ENCODE assay signal across 31 mouse cellular contexts in the genomic region with DNA sequence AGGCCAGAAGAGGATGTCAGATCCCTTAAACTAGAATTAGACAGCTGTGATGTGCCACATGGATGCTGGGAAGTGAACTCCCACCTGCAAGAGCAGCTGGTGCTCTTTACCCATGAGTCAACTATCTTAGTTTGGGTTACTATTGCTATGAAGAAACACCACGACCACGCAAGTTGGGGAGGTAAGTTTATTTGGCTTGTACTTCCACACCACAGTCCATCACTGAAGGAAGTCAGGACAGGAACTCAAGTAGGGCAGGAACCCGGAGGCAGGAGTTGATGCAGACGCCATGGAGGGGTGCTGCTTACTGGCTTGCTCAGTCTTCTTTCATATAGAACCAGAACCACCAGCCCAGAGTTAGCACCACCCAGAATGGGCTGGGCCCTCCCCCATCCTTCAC. TPM values are rescaled to one million over a fixed set of nuclear protein-coding genes. Genes with fewer than 3 reads are reported as not detected.
DNase-seq lines count a peak whose midpoint lies in the region; ATAC-seq and TF ChIP-seq lines count a peak whose summit lies in the region.
"Had no signal": no experiment of that assay in that cellular context is flagged by ENCODE, and none has a peak within 500 bp of the region (broad histone marks: within the 10 kb centered on the region; RNA-seq: fewer than 3 reads in every experiment).

No protein-coding gene starts in this region.

- no peak for TF ChIP-seq CTCF in CH12.LX (conservative IDR thresholded peaks at IDR 0.05 in 1 of 2, IDR thresholded peaks at IDR 0.05 in 1 of 2; ENCODE audit: low read depth in 2 of 2, low read length in 2 of 2)

- no peaks in the 10 kb centered on the region for H3K9me3 ChIP-seq in CH12.LX (replicated peaks; ENCODE audit: low read length)
- H3K9me3 ChIP-seq: forebrain, embryonic 10.5 days; forebrain, embryonic 13.5 days; hindbrain, embryonic 13.5 days; intestine, embryonic 15.5 days had no signal

- dilution Hi-C loops in CH12.LX (cut with MboI; ENCODE audit: extremely low pct_ligation_motif_present, extremely low pct_unique_long_range_greater_than_20kb, low sequenced_read_pairs): no loop called here

- DNase-seq in CH12.LX (ENCODE audit: extremely low read depth): no peak
- DNase-seq in R1 (ENCODE audit: low read depth, low spot score): peak; percentile 18
- no peak for DNase-seq in B cell, adult 2 months
- no peak for DNase-seq in kidney, postnatal 10 days
- DNase-seq in embryo, embryonic 11 days: no peak
- DNase-seq: adrenal gland, adult 8-10 months; adrenal gland, postnatal 25 days; cerebellum, adult 11-12 months; cerebellum, adult 8-10 months; cerebellum, postnatal 10 days; cerebellum, postnatal 36 days; gastrocnemius, postnatal 10 days; gastrocnemius, postnatal 36 days; heart, adult 11 months had no signal

- in situ Hi-C loops in CH12.LX (cut with MboI; ENCODE audit: low pct_ligation_motif_present, low pct_unique_long_range_greater_than_20kb, low sequenced_read_pairs): no loop called here

- peak; percentile 22; the same call in 1 of the 2 replicates for TF ChIP-seq POLR2A in CH12.LX (IDR thresholded peaks at IDR 0.05; ENCODE audit: low read depth, low read length)

- H3K79me2 ChIP-seq in CH12.LX (replicated peaks; ENCODE audit: control insufficient read depth, extremely low read depth, insufficient read depth, poor library complexity, severe bottlenecking): no peaks in the 10 kb centered on the region

- H3K27me3 ChIP-seq in CH12.LX (replicated peaks): peaks cover 5% of the 10 kb centered on the region
- H3K27me3 ChIP-seq: forebrain, embryonic 13.5 days; hindbrain, embryonic 13.5 days; intestine, embryonic 15.5 days had no signal

- no peak overlapping the region for H3K4me2 ChIP-seq in CH12.LX (ENCODE audit: insufficient read depth, low read depth, poor library complexity, severe bottlenecking)
- H3K4me2 ChIP-seq: forebrain, embryonic 13.5 days; heart, embryonic 11.5 days; hindbrain, embryonic 13.5 days; intestine, embryonic 15.5 days had no signal

- 0 out of 2 replicates have a peak, but pooled peaks have one; percentile 4 for ATAC-seq in megakaryocyte progenitor cell, adult 5-6 weeks (replicated peaks; ENCODE audit: poor library complexity)
- ATAC-seq: forebrain, embryonic 13.5 days; forebrain, embryonic 16.5 days; hindbrain, embryonic 16.5 days; intestine, embryonic 15.5 days had no signal

- H3K4me1 ChIP-seq in CH12.LX (ENCODE audit: control insufficient read depth in 1 of 2, insufficient read depth in 2 of 2): peaks cover 3 to 39% of the 10 kb centered on the region in 2 experiments; a peak in 3 of 4 replicates

- H3K4me3 ChIP-seq in CH12.LX (replicated peaks in 1 of 3; ENCODE audit: low read depth in 2 of 3, low read length in 2 of 3, poor library complexity in 1 of 3): no peak overlapping the region
- H3K4me3 ChIP-seq: forebrain, embryonic 10.5 days; forebrain, embryonic 13.5 days; hindbrain, embryonic 13.5 days; intestine, embryonic 15.5 days had no signal

- no peak overlapping the region for H3K27ac ChIP-seq in CH12.LX (ENCODE audit: insufficient read depth, low read depth)
- H3K27ac ChIP-seq: forebrain, embryonic 10.5 days; forebrain, embryonic 13.5 days; hindbrain, embryonic 13.5 days; intestine, embryonic 15.5 days had no signal

- H3K9ac ChIP-seq in CH12.LX (ENCODE audit: insufficient read depth, low read depth): no peak overlapping the region
- H3K9ac ChIP-seq: forebrain, embryonic 13.5 days; hindbrain, embryonic 13.5 days; intestine, embryonic 15.5 days had no signal

- TF ChIP-seq EP300 in CH12.LX (IDR thresholded peaks at IDR 0.05; ENCODE audit: low read length): no peak

- no peak for TF ChIP-seq RAD21 in CH12.LX (IDR thresholded peaks at IDR 0.05; ENCODE audit: low read depth, low read length)

- peaks cover 35 to 42% of the 10 kb centered on the region in 2 experiments for H3K36me3 ChIP-seq in CH12.LX (replicated peaks in 1 of 2; ENCODE audit: control insufficient read depth in 1 of 2, insufficient read depth in 1 of 2, low read length in 1 of 2)

TF ChIP-seq in CH12.LX, 34 proteins besides CTCF, POLR2A, EP300 and RAD21:
- no peak; the same call in 1 of the 2 replicates for TF ChIP-seq CHD2 (IDR thresholded peaks at IDR 0.05; ENCODE audit: low read length)
- TF ChIP-seq NRF1 (IDR thresholded peaks at IDR 0.05; ENCODE audit: low read depth, low read length): no peak
- no peak for TF ChIP-seq BHLHE40 (IDR thresholded peaks at IDR 0.05; ENCODE audit: low read depth, low read length)

RNA-seq across cellular contexts. Expression of a gene that starts 3.9 kb away (rescaled TPM):
- total RNA-seq in CH12.LX (2012; rRNA removed) (not detected in 2 replicates), CH12.LX (2014; rRNA removed) (not detected in 2 replicates)
- polyA plus RNA-seq in CH12.LX (2012; ENCODE audit: insufficient read length, low read depth): not detected in 2 replicates
- total RNA-seq in megakaryocyte progenitor cell, adult 5-6 weeks (2015): not detected in 2 replicates
- total RNA-seq in megakaryocyte progenitor cell, adult 5-6 weeks (2017): 0.17 and 0.95 TPM in 2 replicates
- total RNA-seq: hematopoietic stem cell, adult 5-6 weeks had no signal
- polyA plus RNA-seq: embryonic facial prominence, embryonic 11.5 days had no signal

RNA-seq across cellular contexts. Expression of a gene that starts 8.7 kb away (rescaled TPM):
- 2,570 and 2,803 TPM in 2 replicates for total RNA-seq in CH12.LX (2012; rRNA removed)
- total RNA-seq in CH12.LX (2014; rRNA removed): 2,791 and 3,047 TPM in 2 replicates
- 753 and 994 TPM in 2 replicates for polyA plus RNA-seq in CH12.LX (2012; ENCODE audit: insufficient read length, low read depth)
- 2,571 and 2,731 TPM in 2 replicates for total RNA-seq in megakaryocyte progenitor cell, adult 5-6 weeks (2015)
- 4,806 and 4,883 TPM in 2 replicates for total RNA-seq in megakaryocyte progenitor cell, adult 5-6 weeks (2017)

RNA-seq across cellular contexts. Expression of a gene that starts 22.3 kb away (rescaled TPM):
- 31.1 and 31.6 TPM in 2 replicates for total RNA-seq in CH12.LX (2012; rRNA removed)
- total RNA-seq in CH12.LX (2014; rRNA removed): 33.8 and 34.9 TPM in 2 replicates
- 33.4 and 36.3 TPM in 2 replicates for polyA plus RNA-seq in CH12.LX (2012; ENCODE audit: insufficient read length, low read depth)
- 29.7 and 29.9 TPM in 2 replicates for total RNA-seq in megakaryocyte progenitor cell, adult 5-6 weeks (2015)
- total RNA-seq in megakaryocyte progenitor cell, adult 5-6 weeks (2017): 25.7 and 31.9 TPM in 2 replicates

RNA-seq across cellular contexts. Expression of a gene that starts 44.8 kb away (rescaled TPM):
- total RNA-seq in CH12.LX (2012; rRNA removed): not detected in 2 replicates
- not detected in 2 replicates for total RNA-seq in CH12.LX (2014; rRNA removed)
- polyA plus RNA-seq in CH12.LX (2012; ENCODE audit: insufficient read length, low read depth): not detected in 2 replicates
- not detected in 2 replicates for total RNA-seq in megakaryocyte progenitor cell, adult 5-6 weeks (2015)
- not detected in 2 replicates for total RNA-seq in megakaryocyte progenitor cell, adult 5-6 weeks (2017)
- total RNA-seq: adrenal gland, adult 8-10 months; adrenal gland, postnatal 25 days; gastrocnemius, adult 18-20 months; gastrocnemius, postnatal 10 days; gastrocnemius, postnatal 36 days; heart, adult 8-10 months; heart, postnatal 25 days; hematopoietic stem cell, adult 5-6 weeks had no signal
- polyA plus RNA-seq: brain, embryonic 14.5 days; embryonic facial prominence, embryonic 11.5 days; embryonic facial prominence, embryonic 14.5 days; forebrain, embryonic 10.5 days; forebrain, embryonic 13.5 days; heart, embryonic 11.5 days; heart, embryonic 14.5 days; heart, postnatal 0 days; hindbrain, embryonic 13.5 days; intestine, embryonic 15.5 days had no signal

RNA-seq across cellular contexts. Expression of a gene that starts 47.9 kb away (rescaled TPM):
- 25.3 and 27.7 TPM in 2 replicates for total RNA-seq in CH12.LX (2012; rRNA removed)
- total RNA-seq in CH12.LX (2014; rRNA removed): 32.3 and 37.5 TPM in 2 replicates
- polyA plus RNA-seq in CH12.LX (2012; ENCODE audit: insufficient read length, low read depth): 58.3 and 74.6 TPM in 2 replicates
- 125 and 137 TPM in 2 replicates for total RNA-seq in megakaryocyte progenitor cell, adult 5-6 weeks (2015)
- total RNA-seq in megakaryocyte progenitor cell, adult 5-6 weeks (2017): 26.7 and 32.3 TPM in 2 replicates
